Mouse (Mus musculus): Measurements from ENCODE around the gene Ptprr. TPM values are rescaled to one million over a fixed set of nuclear protein-coding genes. Genes with fewer than 3 reads are reported as not detected.

Ptprr gene
- polyA plus RNA-seq, 1 experiment from 2014 or later: 6.5 TPM

DNA sequence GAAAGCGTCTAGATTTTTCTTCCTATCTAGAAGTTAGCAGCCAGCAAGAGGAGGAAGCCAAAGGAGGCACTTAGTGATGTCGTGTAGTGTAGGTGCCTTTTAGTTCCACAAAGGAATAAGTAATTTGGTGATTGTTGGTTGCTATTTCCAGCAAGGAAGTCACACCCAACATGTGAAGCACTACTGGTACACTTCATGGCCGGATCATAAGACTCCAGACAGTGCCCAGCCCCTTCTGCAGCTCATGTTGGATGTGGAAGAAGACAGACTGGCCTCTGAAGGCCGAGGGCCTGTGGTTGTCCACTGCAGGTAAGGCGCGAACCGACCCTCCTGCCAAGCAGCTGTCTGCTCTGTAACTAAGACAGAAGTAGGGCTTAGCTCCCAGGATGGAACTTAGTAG lies 234.7 kb downstream of the Ptprr start:
- no peaks in the 10 kb centered on the region for H3K27me3 ChIP-seq (replicated peaks; ENCODE audit: control insufficient read depth, insufficient read depth, low read length)
- H3K36me3 ChIP-seq (ENCODE audit: control insufficient read depth, insufficient read depth, low read length): no peaks in the 10 kb centered on the region
- no peak for ATAC-seq (ENCODE audit: low read depth)
- no peak overlapping the region for H3K9ac ChIP-seq (ENCODE audit: low read depth, low read length)
- 82% methylated on average over 7 of the region's 7 CpGs for WGBS
- H3K4me3 ChIP-seq (ENCODE audit: low read depth, low read length): no peak overlapping the region
- H3K4me1 ChIP-seq (ENCODE audit: control insufficient read depth, insufficient read depth, low read length): no peaks in the 10 kb centered on the region
- H3K4me2 ChIP-seq (ENCODE audit: low read depth, low read length): no peak overlapping the region
- no peak for DNase-seq (ENCODE audit: low spot score)
- H3K9me3 ChIP-seq (ENCODE audit: control insufficient read depth, low read length): no peaks in the 10 kb centered on the region
- no peak overlapping the region for H3K27ac ChIP-seq (replicated peaks; ENCODE audit: low read depth, low read length)

DNA sequence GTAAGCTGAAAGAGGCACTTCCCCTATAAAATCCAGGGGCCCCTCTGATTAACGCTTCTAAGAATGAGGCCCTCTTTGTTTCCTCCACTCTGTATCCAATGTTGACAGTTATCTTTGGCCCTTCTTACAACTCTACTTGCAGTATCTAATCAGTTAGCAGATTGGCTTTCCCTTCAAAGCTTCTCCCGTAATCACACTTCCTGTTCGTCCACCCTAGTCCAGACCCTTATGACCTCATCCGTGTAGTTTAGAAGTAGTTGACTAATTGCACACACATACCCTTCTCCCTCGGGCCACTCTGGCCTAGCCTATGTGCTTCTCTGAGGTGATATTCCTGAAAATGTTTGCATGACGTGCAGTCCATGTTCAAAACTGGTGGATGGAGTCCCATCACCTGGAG lies 236.0 kb downstream of the Ptprr start:
- H3K36me3 ChIP-seq (ENCODE audit: control insufficient read depth, insufficient read depth, low read length): no peaks in the 10 kb centered on the region
- H3K27me3 ChIP-seq (replicated peaks; ENCODE audit: control insufficient read depth, insufficient read depth, low read length): no peaks in the 10 kb centered on the region
- H3K9me3 ChIP-seq (ENCODE audit: control insufficient read depth, low read length): no peaks in the 10 kb centered on the region
- WGBS: 53% methylated on average over 6 of the region's 6 CpGs
- H3K4me2 ChIP-seq (ENCODE audit: low read depth, low read length): no peak overlapping the region
- no peak for ATAC-seq (ENCODE audit: low read depth)
- H3K9ac ChIP-seq (ENCODE audit: low read depth, low read length): no peak overlapping the region
- DNase-seq (ENCODE audit: low spot score): no peak
- H3K4me3 ChIP-seq (ENCODE audit: low read depth, low read length): no peak overlapping the region
- H3K27ac ChIP-seq (replicated peaks; ENCODE audit: low read depth, low read length): no peak overlapping the region
- no peaks in the 10 kb centered on the region for H3K4me1 ChIP-seq (ENCODE audit: control insufficient read depth, insufficient read depth, low read length)

DNA sequence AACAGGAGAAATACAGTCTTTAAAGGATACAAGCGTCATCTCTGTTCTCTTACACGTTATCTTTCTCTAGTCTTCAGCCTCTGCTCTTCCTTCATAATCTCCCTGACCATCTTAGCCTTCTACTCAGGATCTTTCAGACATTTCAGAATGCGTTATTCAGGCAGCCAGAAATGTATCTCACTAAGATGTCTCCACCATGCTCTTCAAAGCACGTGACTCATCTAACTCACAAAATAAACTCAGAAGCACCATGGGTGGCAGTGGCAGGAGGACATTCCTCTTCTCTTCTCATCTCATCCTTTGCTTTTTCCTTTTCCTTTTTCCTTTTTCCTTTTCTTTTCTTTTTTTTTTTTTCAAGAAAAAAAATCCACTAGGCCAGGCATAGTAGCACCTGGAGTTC lies 241.3 kb downstream of the Ptprr start:
- 78% methylated on average over 4 of the region's 4 CpGs for WGBS
- DNase-seq (ENCODE audit: low spot score) (no peak), ATAC-seq (ENCODE audit: low read depth) (no peak)
- Histone ChIP-seq H3K27ac (replicated peaks; ENCODE audit: low read depth, low read length) (no peak overlapping the region), H3K9ac (ENCODE audit: low read depth, low read length) (no peak overlapping the region), H3K27me3 (replicated peaks; ENCODE audit: control insufficient read depth, insufficient read depth, low read length) (no peaks in the 10 kb centered on the region), H3K4me3 (ENCODE audit: low read depth, low read length) (no peak overlapping the region), H3K36me3 (ENCODE audit: control insufficient read depth, insufficient read depth, low read length) (no peaks in the 10 kb centered on the region), H3K4me2 (ENCODE audit: low read depth, low read length) (no peak overlapping the region), H3K9me3 (ENCODE audit: control insufficient read depth, low read length) (no peaks in the 10 kb centered on the region), H3K4me1 (ENCODE audit: control insufficient read depth, insufficient read depth, low read length) (peaks cover 11% of the 10 kb centered on the region)

GRCm38 (mm10) chr10:116260658-116261433 lies 242.8 kb downstream of the Ptprr start:
- no peak overlapping the region for H3K9ac ChIP-seq (ENCODE audit: low read depth, low read length)
- DNase-seq (ENCODE audit: low spot score): peak; percentile 68
- H3K9me3 ChIP-seq (ENCODE audit: control insufficient read depth, low read length): no peaks in the 10 kb centered on the region
- WGBS: 65% methylated on average over 13 of the region's 13 CpGs
- no peaks in the 10 kb centered on the region for H3K36me3 ChIP-seq (ENCODE audit: control insufficient read depth, insufficient read depth, low read length)
- peaks cover 11% of the 10 kb centered on the region for H3K4me1 ChIP-seq (ENCODE audit: control insufficient read depth, insufficient read depth, low read length)
- no peaks in the 10 kb centered on the region for H3K27me3 ChIP-seq (replicated peaks; ENCODE audit: control insufficient read depth, insufficient read depth, low read length)
- ATAC-seq (ENCODE audit: low read depth): no peak; the same call in 1 of the 2 replicates
- no peak overlapping the region for H3K4me3 ChIP-seq (ENCODE audit: low read depth, low read length)
- H3K4me2 ChIP-seq (ENCODE audit: low read depth, low read length): no peak overlapping the region
- 0 out of 2 replicates have a peak overlapping the region, but pooled peaks have one; percentile 25 for H3K27ac ChIP-seq (replicated peaks; ENCODE audit: low read depth, low read length)

DNA sequence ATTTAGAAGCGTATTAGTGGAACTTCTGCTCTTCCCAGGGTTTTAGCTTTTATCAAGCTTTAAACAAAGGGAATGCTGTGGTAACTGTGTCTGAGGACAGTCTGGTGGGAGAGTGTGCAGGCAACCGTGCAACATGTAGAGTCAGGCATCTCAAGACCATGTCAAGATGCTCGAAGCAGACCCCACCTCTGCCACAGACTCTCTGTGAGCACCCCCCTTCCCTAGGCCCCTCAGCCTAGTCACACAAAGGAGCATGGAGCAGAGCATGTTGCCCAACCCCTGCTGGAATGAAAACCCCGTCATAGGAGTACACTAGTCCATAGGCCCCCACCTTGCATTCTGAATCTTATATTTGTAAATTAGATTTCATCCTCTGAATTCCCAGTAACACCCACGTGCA lies 243.5 kb downstream of the Ptprr start:
- 54% methylated on average over 5 of the region's 5 CpGs for WGBS
- no peak for ATAC-seq (ENCODE audit: low read depth)

GRCm38 (mm10) chr10:116264521-116264920 lies 246.5 kb downstream of the Ptprr start:
- H3K4me3 ChIP-seq (ENCODE audit: low read depth, low read length): no peak overlapping the region
- no peaks in the 10 kb centered on the region for H3K9me3 ChIP-seq (ENCODE audit: control insufficient read depth, low read length)
- H3K4me2 ChIP-seq (ENCODE audit: low read depth, low read length): no peak overlapping the region
- DNase-seq (ENCODE audit: low spot score) (no peak), ATAC-seq (ENCODE audit: low read depth) (no peak)
- 72% methylated on average over 11 of the region's 11 CpGs for WGBS
- H3K36me3 ChIP-seq (ENCODE audit: control insufficient read depth, insufficient read depth, low read length): no peaks in the 10 kb centered on the region
- peaks cover 11% of the 10 kb centered on the region for H3K4me1 ChIP-seq (ENCODE audit: control insufficient read depth, insufficient read depth, low read length)
- no peaks in the 10 kb centered on the region for H3K27me3 ChIP-seq (replicated peaks; ENCODE audit: control insufficient read depth, insufficient read depth, low read length)
- H3K27ac ChIP-seq (replicated peaks; ENCODE audit: low read depth, low read length): no peak overlapping the region
- H3K9ac ChIP-seq (ENCODE audit: low read depth, low read length): no peak overlapping the region

More for the DNA sequence above, 243.5 kb downstream of the Ptprr start:
- peak overlapping the region; percentile 52; the same call in 1 of the 2 replicates for H3K27ac ChIP-seq (replicated peaks; ENCODE audit: low read depth, low read length)
- H3K4me1 ChIP-seq (ENCODE audit: control insufficient read depth, insufficient read depth, low read length): peaks cover 11% of the 10 kb centered on the region
- DNase-seq (ENCODE audit: low spot score): no peak
- no peaks in the 10 kb centered on the region for H3K9me3 ChIP-seq (ENCODE audit: control insufficient read depth, low read length)
- no peak overlapping the region for H3K4me3 ChIP-seq (ENCODE audit: low read depth, low read length)
- no peaks in the 10 kb centered on the region for H3K27me3 ChIP-seq (replicated peaks; ENCODE audit: control insufficient read depth, insufficient read depth, low read length)
- no peak overlapping the region for H3K4me2 ChIP-seq (ENCODE audit: low read depth, low read length)
- no peak overlapping the region; the same call in 1 of the 2 replicates for H3K9ac ChIP-seq (ENCODE audit: low read depth, low read length)
- H3K36me3 ChIP-seq (ENCODE audit: control insufficient read depth, insufficient read depth, low read length): no peaks in the 10 kb centered on the region

DNA sequence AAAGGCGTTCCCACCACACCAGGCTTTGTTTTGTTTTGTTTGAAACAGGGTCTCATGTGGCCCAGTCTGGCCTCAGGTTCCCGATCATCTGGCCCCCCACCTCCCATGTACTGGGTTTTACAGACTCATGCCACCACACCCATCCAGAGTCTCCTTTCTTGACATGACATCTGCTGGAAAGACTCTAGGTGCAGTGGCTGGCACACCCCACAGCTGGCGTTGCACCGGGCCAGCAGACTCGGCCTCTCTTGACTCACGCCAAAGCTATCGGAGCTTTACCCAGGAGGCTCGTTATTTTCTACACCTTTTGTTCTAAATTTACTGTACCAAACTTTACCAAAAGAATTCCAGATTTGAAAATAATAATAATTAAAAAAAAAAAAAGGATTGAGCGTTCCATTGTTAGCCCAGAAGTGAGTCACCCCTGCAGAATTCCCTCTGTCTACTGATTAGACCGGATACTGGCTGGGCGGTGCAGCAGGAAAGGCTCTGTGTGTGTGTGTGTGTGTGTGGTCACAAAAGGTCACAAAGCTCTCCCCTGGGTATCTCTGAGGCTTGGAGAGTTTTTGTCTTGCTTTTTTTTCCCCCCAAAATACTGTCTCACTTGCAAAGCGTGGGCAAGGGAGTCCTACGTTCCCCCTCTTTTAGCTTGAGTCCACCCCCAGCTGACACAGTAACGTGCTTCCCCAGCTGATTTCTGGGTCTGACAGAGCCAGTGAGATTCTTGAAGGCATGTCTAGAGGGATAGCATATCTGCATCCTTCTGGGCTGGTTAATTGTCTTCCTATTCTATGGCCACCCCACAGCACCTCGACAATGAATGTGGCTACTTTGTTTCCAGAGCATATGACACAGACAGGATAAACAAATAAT lies 248.8 kb downstream of the Ptprr start:
- no peak for ATAC-seq (ENCODE audit: low read depth)
- peaks cover 2% of the 10 kb centered on the region; the same call in 1 of the 2 replicates for H3K4me1 ChIP-seq (ENCODE audit: control insufficient read depth, insufficient read depth, low read length)
- WGBS: 75% methylated on average over 15 of the region's 15 CpGs

GRCm38 (mm10) chr10:116267434-116267822 lies 249.4 kb downstream of the Ptprr start:
- no peak overlapping the region for H3K4me3 ChIP-seq (ENCODE audit: low read depth, low read length)
- no peak for ATAC-seq (ENCODE audit: low read depth)
- WGBS: 68% methylated on average over 4 of the region's 4 CpGs

More for the DNA sequence above, 248.8 kb downstream of the Ptprr start:
- no peak overlapping the region for H3K9ac ChIP-seq (ENCODE audit: low read depth, low read length)
- no peak overlapping the region for H3K4me2 ChIP-seq (ENCODE audit: low read depth, low read length)
- H3K36me3 ChIP-seq (ENCODE audit: control insufficient read depth, insufficient read depth, low read length): no peaks in the 10 kb centered on the region
- no peak overlapping the region for H3K4me3 ChIP-seq (ENCODE audit: low read depth, low read length)
- peak; percentile 24 for DNase-seq (ENCODE audit: low spot score)
- no peak overlapping the region for H3K27ac ChIP-seq (replicated peaks; ENCODE audit: low read depth, low read length)
- H3K9me3 ChIP-seq (ENCODE audit: control insufficient read depth, low read length): no peaks in the 10 kb centered on the region
- H3K27me3 ChIP-seq (replicated peaks; ENCODE audit: control insufficient read depth, insufficient read depth, low read length): no peaks in the 10 kb centered on the region

More at GRCm38 (mm10) chr10:116267434-116267822, 249.4 kb downstream of the Ptprr start:
- Histone ChIP-seq H3K27me3 (replicated peaks; ENCODE audit: control insufficient read depth, insufficient read depth, low read length) (no peaks in the 10 kb centered on the region), H3K9me3 (ENCODE audit: control insufficient read depth, low read length) (no peaks in the 10 kb centered on the region), H3K4me1 (ENCODE audit: control insufficient read depth, insufficient read depth, low read length) (no peaks in the 10 kb centered on the region), H3K4me2 (ENCODE audit: low read depth, low read length) (no peak overlapping the region), H3K27ac (replicated peaks; ENCODE audit: low read depth, low read length) (no peak overlapping the region), H3K36me3 (ENCODE audit: control insufficient read depth, insufficient read depth, low read length) (no peaks in the 10 kb centered on the region), H3K9ac (ENCODE audit: low read depth, low read length) (no peak overlapping the region)
- no peak for DNase-seq (ENCODE audit: low spot score)

Data from embryonic facial prominence, embryonic 14.5 days (tissue).